Mouse (Mus musculus) brain, embryonic 14.5 days (tissue): ENCODE measurements around the gene Gm7356.
"Not testable (repeated sequence)": the region's sequence is repeated elsewhere in the genome, so short reads cannot be mapped to it uniquely, and the experiment has no call there.

Experiments used
- CTCF ChIP-seq: fragments of 200-500 bp; IDR thresholded peaks from 2 replicates; pipeline ENCODE4 v1.5.1; 2012; ENCODE audit warnings: inconsistent platforms, mild to moderate bottlenecking, moderate library complexity, borderline replicate concordance; ENCODE audit not compliant: insufficient read depth, insufficient read length; ENCODE audit errors: extremely low read depth
- POLR2A ChIP-seq: fragments of 200-500 bp; IDR thresholded peaks from 2 replicates; pipeline ENCODE4 v1.6.1; 2012; ENCODE audit warnings: mild to moderate bottlenecking, inconsistent platforms, borderline replicate concordance; ENCODE audit not compliant: poor library complexity, insufficient read depth, insufficient read length, severe bottlenecking; ENCODE audit errors: extremely low read depth

- TF ChIP-seq CTCF, POLR2A: not testable (repeated sequence)
These were observed 10.1 kb downstream of the Gm7356 start for GRCm38 (mm10) chr17:13993425-13993824.
